Mouse (Mus musculus) lung, postnatal 36 days (tissue): ENCODE results near the gene Sub1.
A peak's percentile ranks its signal among the peaks of the same experiment; 100 is the strongest.

Experiments used
- DNase-seq: peaks from one replicate; pipeline ENCODE4 v3.0.0; 2022; ENCODE audit warnings: mixed read lengths

Gene Sub1

DNA sequence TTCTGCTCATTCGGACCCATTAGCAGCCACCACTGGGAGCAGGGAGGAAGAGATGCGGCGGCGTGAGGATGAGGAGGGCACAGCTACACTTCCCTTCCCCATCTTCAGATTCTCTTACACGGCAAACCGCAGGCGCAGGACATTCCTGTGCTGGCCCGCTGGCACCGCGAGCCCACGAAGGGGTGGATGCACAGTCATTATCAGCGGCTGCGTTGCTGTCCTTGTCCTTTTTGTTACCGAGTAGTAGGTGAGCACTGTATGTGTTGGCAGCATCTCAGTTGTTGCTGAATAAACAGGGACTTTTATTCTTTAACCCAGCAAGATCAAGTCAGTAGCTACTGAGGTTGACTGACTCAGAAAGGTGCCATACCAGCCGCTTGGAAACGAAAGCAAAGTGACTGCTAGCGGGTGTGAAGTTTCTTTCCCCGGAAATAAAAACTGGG lies 13.8 kb upstream of the Sub1 start:
- DNase-seq, result peak; percentile 46

DNA sequence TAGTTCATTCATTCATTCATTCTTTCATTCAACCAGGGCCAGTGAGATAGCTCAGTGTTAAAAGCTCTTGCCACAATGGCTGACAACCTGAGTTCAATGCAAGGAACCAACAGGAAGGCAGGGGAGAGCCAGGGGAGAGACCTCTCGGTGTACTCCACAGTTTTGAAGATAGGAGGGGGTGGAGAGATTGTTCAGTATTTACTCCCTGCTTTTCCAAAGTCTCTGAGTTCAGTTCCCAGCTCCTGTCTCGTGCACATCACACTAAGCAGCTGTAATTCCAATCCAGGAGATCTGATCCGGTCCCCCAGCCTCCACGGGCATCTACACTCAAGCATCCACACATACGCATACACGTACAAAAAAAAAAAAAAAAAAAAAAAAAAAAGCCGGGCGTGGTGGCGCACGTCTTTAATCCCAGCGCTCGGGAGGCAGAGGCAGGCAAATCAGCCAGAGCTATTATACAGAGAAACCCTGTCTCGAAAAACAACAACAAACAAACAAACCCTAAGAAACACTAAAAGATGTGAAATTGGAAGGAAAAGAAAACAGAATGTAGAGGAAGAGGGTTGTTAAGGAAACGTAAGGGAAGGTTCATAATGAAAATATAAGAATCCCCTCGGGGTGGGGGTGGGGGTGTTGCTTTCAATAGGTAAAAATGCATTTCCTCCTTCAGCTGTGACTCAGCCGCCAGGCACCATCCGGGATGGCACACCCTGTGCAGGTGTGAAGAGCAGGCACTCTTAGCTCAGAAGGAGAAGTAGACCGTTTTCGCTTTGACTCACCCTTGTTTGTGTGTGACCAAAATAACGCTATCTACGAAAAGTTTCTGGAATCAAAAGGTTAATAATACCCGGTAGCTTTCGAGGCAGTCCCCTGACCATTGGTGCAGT lies 13.2 kb upstream of the Sub1 start:
- DNase-seq, result peak; percentile 64

- DNase-seq, result no peak
Observed at GRCm38 (mm10) chr15:12008894-12009293, 12.1 kb upstream of the Sub1 start.

DNA sequence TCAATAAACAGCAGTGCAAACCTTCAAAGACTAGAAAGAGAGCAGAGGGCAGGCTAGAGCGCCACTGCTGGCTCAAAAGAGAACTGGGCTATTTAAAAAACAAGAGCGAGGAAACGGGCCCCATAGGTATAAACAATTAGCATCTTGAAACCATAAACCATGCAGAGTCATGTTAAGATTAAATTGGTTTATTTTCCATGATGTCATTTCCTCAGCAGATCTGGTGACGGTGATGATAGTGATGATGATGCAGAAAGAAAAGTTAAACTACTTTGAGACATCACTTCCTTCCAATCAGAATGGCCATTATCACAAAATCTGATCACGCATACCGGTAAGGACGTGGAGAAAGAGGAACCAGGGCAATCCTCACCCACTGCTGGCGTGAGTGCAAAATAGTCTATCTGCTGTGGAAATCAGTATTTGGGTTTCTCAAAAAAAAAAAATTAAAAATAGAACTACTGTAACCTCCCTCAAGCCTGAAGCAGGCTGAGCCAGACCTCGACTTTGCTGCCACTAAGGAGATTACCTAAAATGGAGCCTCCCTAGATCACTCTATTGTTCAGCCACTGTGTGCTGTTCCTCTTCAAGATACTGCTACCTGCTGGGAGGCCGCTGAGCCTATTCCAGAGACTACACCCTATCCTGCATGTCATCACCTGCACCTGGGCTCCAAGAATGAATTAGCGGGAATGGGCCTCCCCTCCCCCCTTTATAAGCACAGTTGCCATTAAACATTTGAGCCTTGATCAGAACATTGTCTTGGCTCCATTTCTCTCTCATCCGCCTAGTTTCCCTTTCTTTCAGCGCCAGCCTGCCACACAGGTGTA lies 11.4 kb upstream of the Sub1 start:
- DNase-seq, result no peak

DNA sequence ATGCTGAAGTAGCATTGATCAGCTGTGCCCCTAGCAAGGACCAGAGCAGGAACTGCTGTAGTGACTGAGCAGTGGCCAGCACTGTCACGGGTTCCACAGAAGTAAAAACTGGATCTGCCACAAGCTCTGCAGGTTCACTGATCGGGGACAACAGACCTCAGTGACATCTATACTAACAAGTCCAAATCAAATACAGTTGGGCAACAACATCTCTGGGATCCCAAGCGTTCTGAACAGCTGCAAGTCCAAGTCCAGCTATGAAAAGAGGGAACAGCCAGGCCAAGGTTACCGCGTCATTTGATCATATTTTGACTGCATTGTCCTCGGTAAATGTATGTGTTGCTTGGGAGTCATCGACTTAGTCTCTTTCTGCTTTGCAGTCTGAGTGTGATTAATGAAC lies 10.6 kb upstream of the Sub1 start:
- DNase-seq, result no peak

DNA sequence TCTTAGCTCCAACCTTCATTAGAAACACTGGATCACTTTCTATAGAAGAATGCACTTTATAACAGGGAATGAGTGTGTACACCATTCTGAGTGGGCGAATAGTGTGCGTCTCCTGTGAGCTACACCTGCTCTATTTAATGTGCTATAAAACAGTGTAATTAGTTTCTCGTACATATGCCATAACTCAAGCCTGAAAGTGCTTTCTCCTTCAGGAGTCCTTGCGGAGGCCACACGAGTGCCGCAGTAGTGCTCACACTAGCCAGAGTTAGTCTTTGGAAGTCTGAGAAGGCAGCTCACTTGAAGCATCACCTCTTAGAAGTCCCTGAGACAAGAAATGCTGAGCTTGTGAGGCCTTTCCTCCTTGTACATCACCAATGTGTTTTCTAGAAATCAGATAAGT lies 9.4 kb upstream of the Sub1 start:
- DNase-seq, result no peak

GRCm38 (mm10) chr15:11995815-11996201 lies 975 bp downstream of the Sub1 start:
- peak; percentile 95 for DNase-seq

DNA sequence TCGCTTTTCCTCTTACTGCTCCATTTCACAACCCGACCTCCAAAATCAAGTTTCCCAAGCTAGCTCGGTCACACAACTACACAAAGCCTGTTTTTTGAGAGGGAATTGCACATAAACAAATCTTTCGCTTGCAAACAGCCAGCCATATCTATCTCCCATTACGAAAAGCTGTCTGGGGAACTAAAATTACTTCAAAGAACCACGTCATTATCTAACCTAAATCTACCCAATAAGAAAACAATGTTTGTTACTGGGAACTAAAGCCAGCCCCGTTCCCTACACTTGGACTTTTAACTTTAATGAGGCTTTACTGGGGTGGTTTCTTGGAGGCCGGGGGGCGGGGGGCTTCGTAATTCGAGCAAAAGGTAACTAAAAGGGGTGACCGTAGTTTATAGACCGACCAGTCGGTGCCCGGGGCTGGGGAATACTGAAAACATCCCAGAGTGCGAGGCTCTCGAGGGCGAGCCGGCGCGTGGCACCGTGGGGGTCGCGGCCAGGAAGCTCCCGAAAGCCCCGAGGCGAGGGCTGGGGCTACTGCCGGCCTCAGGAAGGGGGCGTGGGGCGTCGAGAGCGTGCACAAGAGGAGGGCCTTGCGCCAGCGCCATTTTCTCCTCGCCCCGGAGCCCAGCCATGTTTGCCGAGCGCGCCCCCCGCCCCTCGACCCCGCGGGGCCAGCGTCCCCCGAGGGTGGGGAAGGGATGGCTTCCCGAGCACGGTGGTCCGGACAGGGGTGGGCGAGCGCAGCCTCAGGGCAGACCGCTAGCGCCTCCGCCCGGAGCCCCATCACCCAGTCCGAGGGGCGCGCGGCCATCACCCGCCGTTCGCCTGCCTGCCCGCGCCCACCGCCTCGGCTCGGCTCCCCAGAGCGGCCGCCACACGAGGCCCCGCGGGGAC lies 1.6 kb downstream of the Sub1 start:
- DNase-seq, result peak; percentile 65

GRCm38 (mm10) chr15:11994006-11994405 lies 2.8 kb downstream of the Sub1 start:
- no peak for DNase-seq

GRCm38 (mm10) chr15:11991552-11992113 lies 5.2 kb downstream of the Sub1 start:
- no peak for DNase-seq

- no peak for DNase-seq
Observed at GRCm38 (mm10) chr15:11988580-11988979, 8.2 kb downstream of the Sub1 start.

DNA sequence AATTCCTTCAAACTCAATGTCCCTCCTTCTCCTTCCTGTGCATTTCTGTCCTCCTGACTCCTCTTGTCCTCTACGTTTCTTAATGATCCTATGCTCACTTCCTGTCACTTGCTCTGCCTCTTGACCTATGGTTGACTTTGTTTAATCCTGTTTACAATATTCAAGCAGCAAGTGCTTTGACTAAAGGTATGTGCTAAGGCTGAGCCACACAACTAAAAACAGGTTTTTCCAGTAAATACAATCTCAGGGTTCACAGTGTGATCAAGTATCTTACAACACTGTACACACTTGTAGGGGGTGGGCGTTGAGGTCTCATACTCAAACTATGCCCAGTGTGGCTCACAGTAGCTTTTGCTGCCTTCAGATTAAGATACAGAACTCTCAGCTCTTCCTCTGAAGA lies 8.9 kb downstream of the Sub1 start:
- DNase-seq, result peak; percentile 52

GRCm38 (mm10) chr15:11981985-11982384 lies 14.8 kb downstream of the Sub1 start:
- DNase-seq, result no peak

GRCm38 (mm10) chr15:11981501-11981900 lies 15.3 kb downstream of the Sub1 start:
- DNase-seq, result no peak

DNA sequence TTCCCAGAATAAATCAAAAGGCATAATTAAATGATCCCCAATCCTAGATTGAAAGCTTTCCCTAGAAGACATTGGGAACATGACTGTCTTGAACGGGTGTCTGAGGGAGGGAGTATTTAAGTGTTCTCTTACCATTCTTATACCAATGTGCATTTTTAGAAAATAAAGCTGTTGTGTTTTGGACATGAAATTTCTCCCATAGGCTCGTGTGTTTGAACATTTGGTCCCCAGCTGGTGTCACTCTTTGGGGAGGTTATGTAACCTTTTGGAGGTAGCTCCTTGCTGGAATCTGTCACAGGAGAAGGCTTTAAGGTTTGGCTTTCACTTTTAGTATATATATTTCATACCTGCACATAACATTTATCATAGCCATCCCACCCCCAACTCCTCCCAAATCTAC lies 18.6 kb downstream of the Sub1 start:
- DNase-seq, result no peak

GRCm38 (mm10) chr15:11977071-11977470 lies 19.7 kb downstream of the Sub1 start:
- no peak for DNase-seq

GRCm38 (mm10) chr15:11975836-11976235 lies 20.9 kb downstream of the Sub1 start:
- peak; percentile 22 for DNase-seq

GRCm38 (mm10) chr15:11971854-11972420 lies 24.8 kb downstream of the Sub1 start:
- DNase-seq, result peak; percentile 86

DNA sequence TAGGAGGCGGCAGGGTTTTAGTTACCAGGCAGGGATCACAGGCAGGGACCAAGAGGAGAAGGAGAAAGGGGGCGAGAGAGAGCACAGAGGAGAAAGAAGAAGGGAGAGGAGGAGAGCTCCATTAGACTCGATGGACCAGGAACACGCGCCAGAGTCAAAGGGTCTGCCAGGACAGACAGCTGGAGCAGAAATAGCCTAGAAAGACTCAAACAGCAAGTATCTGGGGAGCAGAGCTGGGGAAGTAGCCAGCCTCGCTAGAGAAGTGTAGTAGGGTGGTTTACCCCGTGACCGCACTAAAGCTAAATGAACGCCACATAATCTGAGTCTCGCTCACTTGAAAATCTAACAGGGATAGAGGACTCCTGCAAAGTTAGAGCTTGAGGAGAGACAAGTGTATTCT lies 26.2 kb downstream of the Sub1 start:
- no peak for DNase-seq

DNA sequence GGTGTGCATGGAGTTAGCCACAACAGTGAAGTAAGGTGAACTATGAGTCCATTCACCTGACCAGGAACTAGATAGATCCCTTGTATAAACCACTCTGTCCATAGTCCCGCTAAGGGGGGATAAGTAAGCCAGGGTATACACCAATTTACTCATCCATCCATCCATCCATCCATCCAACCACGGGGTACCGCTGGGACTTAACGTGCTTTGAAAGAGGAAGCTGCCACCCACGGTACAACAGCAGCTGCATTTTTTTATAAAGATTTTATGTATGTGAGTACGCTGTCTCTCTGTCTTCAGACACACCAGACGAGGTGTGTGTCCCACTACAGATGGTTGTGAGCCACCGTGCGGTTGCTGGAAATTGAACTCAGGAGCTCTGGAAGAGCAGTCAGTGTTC lies 27.9 kb downstream of the Sub1 start:
- DNase-seq, result no peak

- peak; percentile 71 for DNase-seq
Observed at GRCm38 (mm10) chr15:11966367-11966766, 30.4 kb downstream of the Sub1 start.

- no peak for DNase-seq
Observed at GRCm38 (mm10) chr15:11965201-11965845, 31.5 kb downstream of the Sub1 start.
